Mouse (Mus musculus) lung, embryonic 14.5 days (tissue): ENCODE measurements around the gene Slc6a4. TPM values are rescaled to one million over a fixed set of nuclear protein-coding genes. Genes with fewer than 3 reads are reported as not detected.

Experiments used
- ATAC-seq: fragments of 200-750 bp; cut with Nextera tagmentation; 2 replicates; pipeline ENCODE4 v1.8.0; 2017; ENCODE audit warnings: mild to moderate bottlenecking, moderate TSS enrichment, moderate library complexity; ENCODE audit not compliant: insufficient read depth
- DNase-seq: peaks from one replicate; pipeline ENCODE4 v3.0.0-alpha.2; 2015
- H3K27ac ChIP-seq: fragments of 300-500 bp; sonication (generic); 2 replicates; pipeline ENCODE4 v1.5.1; 2014; ENCODE audit warnings: low read depth, mild to moderate bottlenecking, moderate library complexity
- H3K27me3 ChIP-seq: fragments of 300-500 bp; sonication (generic); 2 replicates; pipeline ENCODE4 v1.6.1; 2014; ENCODE audit warnings: low read length, control low read depth; ENCODE audit not compliant: insufficient read depth
- H3K36me3 ChIP-seq: fragments of 300-500 bp; sonication (generic); 2 replicates; pipeline ENCODE4 v1.6.1; 2014; ENCODE audit warnings: control low read depth; ENCODE audit not compliant: insufficient read depth
- H3K4me1 ChIP-seq: fragments of 300-500 bp; sonication (generic); 2 replicates; pipeline ENCODE4 v1.6.1; 2014; ENCODE audit warnings: antibody characterized with exemption, control low read depth; ENCODE audit not compliant: insufficient read depth
- H3K4me2 ChIP-seq: fragments of 300-500 bp; sonication (generic); 2 replicates; pipeline ENCODE4 v1.6.1; 2014; ENCODE audit warnings: mild to moderate bottlenecking
- H3K4me3 ChIP-seq: fragments of 300-500 bp; sonication (generic); 2 replicates; pipeline ENCODE4 v1.5.1; 2014; ENCODE audit warnings: low read depth, low read length
- H3K9ac ChIP-seq: fragments of 300-500 bp; sonication (generic); 2 replicates; pipeline ENCODE4 v1.6.1; 2014
- H3K9me3 ChIP-seq: fragments of 300-500 bp; sonication (generic); 2 replicates; pipeline ENCODE4 v1.6.1; 2016; ENCODE audit warnings: low read depth, low read length, control low read depth
- CTCF ChIP-seq: IDR thresholded peaks from 2 replicates; pipeline ENCODE4 v1.5.1; 2016; ENCODE audit warnings: antibody characterized with exemption, low read depth
- whole genome bisulfite sequencing: fragments of 180-500 bp; shearing (Covaris S2); extraction: QIAGEN DNeasy Blood & Tissue Kit; methylation state at CpG from one replicate; pipeline ENCODE4 v1.1.7; 2014; 5-methylcytosine and 5-hydroxymethylcytosine counted together
- polyA plus RNA-seq: library from polyadenylated mRNA; unstranded; fragments of >200 nt; fragmentation: Nextera tagmentation; extraction: Ambion mirVana; gene quantifications from 2 replicates; pipeline ENCODE4 v1.2.1, GENCODE M21; 2014

Gene Slc6a4
- polyA plus RNA-seq, 1 experiment from 2014 or later: 1.8 TPM

DNA sequence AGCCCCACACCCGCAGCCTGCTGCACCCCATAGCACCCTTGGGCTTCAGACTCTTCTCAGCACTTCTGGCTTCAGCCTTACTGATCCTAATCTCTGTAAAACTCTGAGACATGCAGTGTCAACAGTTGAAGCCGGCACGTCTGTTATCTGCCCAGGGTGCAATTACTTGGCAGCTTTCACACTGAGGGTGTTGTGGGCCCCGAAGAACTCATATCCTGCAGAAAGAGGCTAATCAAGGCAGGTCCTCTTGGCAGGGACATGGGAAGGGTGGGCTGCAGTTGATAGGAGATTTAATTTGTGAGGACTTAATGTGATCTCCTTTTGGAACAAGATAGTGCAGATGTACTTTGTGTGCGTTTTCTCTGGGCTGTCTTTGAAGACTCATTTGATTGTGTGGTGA lies 14.8 kb upstream of the Slc6a4 start:
- no peak for TF ChIP-seq CTCF
- Histone ChIP-seq H3K27me3 (no peaks in the 10 kb centered on the region), H3K4me1 (no peaks in the 10 kb centered on the region), H3K4me2 (no peak overlapping the region), H3K4me3 (no peak overlapping the region), H3K27ac (no peak overlapping the region), H3K9me3 (no peaks in the 10 kb centered on the region), H3K36me3 (peaks cover 75% of the 10 kb centered on the region), H3K9ac (no peak overlapping the region)
- DNase-seq (no peak), ATAC-seq (no peak)
- WGBS: 58% methylated on average over 5 of the region's 5 CpGs

DNA sequence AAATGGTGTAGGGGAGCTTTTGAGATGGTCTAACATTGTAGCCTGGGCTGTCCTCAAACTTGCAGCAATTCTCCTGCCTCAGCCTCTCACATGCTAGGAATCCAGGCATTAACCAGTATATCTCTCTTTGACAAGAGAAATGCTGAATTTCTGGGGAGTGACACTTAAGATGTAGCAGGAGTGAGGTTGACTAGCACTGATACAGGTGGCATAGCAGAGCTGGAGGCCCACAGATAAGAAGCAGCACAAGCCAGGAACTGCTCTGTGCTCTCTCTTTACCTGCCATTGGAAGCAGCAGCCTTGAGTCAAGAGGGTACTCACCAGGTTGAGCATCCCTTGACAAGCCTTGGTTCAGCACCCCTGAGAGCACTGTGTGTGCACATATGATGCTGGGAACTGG lies 14.2 kb upstream of the Slc6a4 start:
- peaks cover 74% of the 10 kb centered on the region for H3K36me3 ChIP-seq
- H3K27me3 ChIP-seq: no peaks in the 10 kb centered on the region
- ATAC-seq (no peak), DNase-seq (no peak)
- H3K27ac ChIP-seq: no peak overlapping the region
- no peaks in the 10 kb centered on the region for H3K9me3 ChIP-seq
- TF ChIP-seq CTCF: no peak
- H3K4me2 ChIP-seq: no peak overlapping the region
- H3K4me1 ChIP-seq: no peaks in the 10 kb centered on the region
- no peak overlapping the region for H3K4me3 ChIP-seq
- no peak overlapping the region for H3K9ac ChIP-seq

DNA sequence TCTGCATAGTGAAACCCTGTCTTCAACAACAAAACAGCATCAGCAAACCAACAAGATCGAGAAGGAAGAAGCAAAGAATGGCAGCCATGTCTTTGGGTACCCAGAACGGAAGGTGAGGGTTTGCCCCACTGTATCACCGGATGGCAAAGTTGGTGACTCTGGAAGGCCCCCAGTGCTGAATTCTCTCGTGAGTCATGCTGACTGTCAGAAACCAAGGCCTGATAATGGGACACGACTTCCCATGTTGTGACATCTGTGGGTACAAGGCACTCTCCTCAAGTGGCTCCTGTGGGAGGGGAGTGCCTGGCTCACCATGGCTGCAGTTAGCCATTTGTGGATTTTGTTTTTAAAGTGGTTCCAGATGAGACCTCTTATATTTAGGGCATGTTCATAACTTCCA lies 7.6 kb upstream of the Slc6a4 start:
- Histone ChIP-seq H3K4me2 (no peak overlapping the region), H3K9me3 (no peaks in the 10 kb centered on the region), H3K27ac (no peak overlapping the region), H3K4me3 (no peak overlapping the region), H3K4me1 (no peaks in the 10 kb centered on the region), H3K36me3 (peaks cover 30% of the 10 kb centered on the region), H3K9ac (no peak overlapping the region), H3K27me3 (no peaks in the 10 kb centered on the region; the same call in 1 of the 2 replicates)
- no peak for TF ChIP-seq CTCF
- DNase-seq (no peak), ATAC-seq (no peak)
- 64% methylated on average over 5 of the region's 5 CpGs for WGBS

DNA sequence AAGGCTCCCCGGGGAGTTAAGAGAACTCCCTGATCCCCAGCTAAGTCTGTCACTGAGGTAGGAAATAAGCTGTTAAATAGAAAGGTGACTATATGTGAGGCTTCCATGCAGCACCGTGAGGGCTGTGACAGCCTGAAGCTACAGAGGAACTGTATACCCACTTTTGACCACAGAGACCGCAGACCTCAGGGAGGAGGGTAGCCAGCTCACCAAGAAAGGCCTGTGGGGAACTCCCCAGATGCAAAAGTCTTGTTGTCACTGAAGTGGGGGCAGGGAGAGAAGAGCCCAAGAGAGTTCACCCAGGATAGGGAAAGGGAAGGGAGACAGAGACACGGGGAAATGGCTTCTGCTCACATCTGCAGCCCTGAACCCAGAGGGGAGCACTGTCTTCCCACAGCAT lies 5.5 kb upstream of the Slc6a4 start:
- H3K27me3 ChIP-seq: peaks cover 12% of the 10 kb centered on the region
- no peaks in the 10 kb centered on the region for H3K4me1 ChIP-seq
- H3K4me3 ChIP-seq: no peak overlapping the region
- H3K36me3 ChIP-seq: peaks cover 10% of the 10 kb centered on the region
- TF ChIP-seq CTCF: no peak
- no peak for ATAC-seq
- no peaks in the 10 kb centered on the region for H3K9me3 ChIP-seq
- H3K4me2 ChIP-seq: no peak overlapping the region
- no peak overlapping the region for H3K9ac ChIP-seq
- WGBS: 34% methylated on average over 4 of the region's 4 CpGs
- no peak overlapping the region for H3K27ac ChIP-seq
- DNase-seq: no peak

DNA sequence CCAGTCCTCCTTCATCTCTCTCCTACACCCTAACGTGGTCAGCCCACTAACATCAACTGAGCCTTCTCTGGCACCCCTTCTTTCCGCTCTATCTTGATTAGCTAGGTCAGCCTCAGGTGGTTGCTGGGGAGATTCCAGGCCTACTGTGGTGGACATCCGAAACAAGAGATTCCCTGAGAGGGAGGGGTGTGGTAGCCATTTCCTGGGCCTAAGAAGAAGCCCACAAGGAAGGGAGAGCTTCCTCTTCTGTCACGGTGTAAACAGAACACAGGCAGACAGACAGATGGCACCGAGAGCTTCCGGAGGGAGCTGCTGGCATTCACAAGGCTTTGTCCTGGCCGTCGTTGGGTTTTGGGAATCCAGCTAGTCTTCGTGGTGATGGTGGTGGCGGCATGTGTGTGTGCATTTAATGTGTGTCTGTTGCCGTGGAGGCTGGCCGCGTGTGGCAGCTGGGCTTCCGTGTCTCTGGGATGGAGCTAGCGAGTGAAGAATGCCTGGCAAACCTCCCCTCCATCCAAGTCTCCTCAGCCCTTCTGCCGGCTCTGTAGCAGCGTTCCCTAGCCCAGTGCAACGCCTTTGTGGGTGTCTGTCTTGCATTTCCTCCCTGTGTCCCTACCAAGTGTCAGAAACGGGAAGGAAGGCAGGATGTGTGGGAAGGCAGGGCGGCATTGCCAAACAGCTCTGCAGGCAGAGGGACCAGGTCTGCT lies 2.3 kb upstream of the Slc6a4 start:
- ATAC-seq: no peak
- H3K36me3 ChIP-seq: no peaks in the 10 kb centered on the region
- H3K27me3 ChIP-seq: peaks cover 38% of the 10 kb centered on the region
- TF ChIP-seq CTCF: no peak
- 47% methylated on average over 20 of the region's 20 CpGs for WGBS
- H3K4me1 ChIP-seq: no peaks in the 10 kb centered on the region; the same call in 1 of the 2 replicates
- no peak overlapping the region for H3K4me2 ChIP-seq
- no peaks in the 10 kb centered on the region for H3K9me3 ChIP-seq
- DNase-seq: no peak
- no peak overlapping the region for H3K4me3 ChIP-seq
- no peak overlapping the region for H3K9ac ChIP-seq
- H3K27ac ChIP-seq: no peak overlapping the region

DNA sequence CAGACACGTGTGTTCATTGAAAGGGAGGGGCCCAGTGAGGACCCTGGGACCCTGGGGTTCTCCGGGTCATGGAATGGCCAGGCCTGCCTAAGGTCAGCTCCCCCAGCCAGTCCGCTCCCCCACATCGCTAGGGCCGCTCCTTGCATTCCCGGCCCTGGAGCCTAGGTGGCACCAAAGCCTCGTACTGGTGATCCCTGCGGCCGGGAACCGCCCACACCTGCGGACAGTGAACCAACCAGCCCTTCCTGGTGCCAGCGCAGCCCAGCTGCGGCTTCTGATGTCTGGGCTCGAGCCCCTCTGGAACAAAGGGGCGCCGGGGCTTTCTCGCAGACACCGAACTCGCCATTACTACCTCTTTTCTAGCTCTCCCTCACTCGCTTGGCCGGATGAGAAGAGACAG lies 1.1 kb upstream of the Slc6a4 start:
- Histone ChIP-seq H3K4me3 (peak overlapping the region; percentile 44), H3K9ac (no peak overlapping the region; the same call in 1 of the 2 replicates), H3K9me3 (no peaks in the 10 kb centered on the region), H3K4me2 (peak overlapping the region; percentile 85), H3K4me1 (no peaks in the 10 kb centered on the region; the same call in 1 of the 2 replicates), H3K36me3 (no peaks in the 10 kb centered on the region), H3K27ac (no peak overlapping the region), H3K27me3 (peaks cover 38% of the 10 kb centered on the region)
- peak; percentile 90 for DNase-seq
- WGBS: 1% methylated on average over 21 of the region's 21 CpGs
- peak; percentile 62 for ATAC-seq
- peak; percentile 92 for TF ChIP-seq CTCF

DNA sequence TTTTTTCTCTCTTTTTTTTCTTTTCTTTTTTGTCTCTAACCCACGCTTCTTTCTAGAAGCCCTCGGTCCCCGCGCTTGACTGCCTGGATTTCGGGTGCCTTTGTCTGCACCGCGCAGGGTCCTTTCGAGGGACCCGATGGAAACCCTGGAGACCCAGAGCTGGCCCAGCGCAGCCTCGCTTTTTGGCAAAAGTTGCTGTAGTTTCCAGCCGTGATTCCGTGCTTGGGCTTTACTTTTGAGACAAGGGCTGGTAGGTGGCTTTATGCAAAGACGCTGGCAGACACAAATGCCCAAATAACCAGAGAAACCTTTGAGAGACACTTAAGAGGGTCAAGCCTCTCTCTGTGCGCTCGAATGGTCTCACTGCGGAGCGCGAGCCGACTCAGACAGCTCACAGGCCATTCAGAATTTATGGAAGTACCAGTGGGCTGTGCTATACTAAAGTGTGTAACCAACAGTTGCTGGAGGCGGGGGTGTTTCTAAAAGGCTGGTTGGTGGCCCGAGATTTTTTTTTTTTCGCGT lies 363 bp downstream of the Slc6a4 start:
- Histone ChIP-seq H3K27ac (no peak overlapping the region), H3K36me3 (no peaks in the 10 kb centered on the region), H3K9ac (peak overlapping the region; percentile 7; the same call in 1 of the 2 replicates), H3K4me1 (no peaks in the 10 kb centered on the region; the same call in 1 of the 2 replicates), H3K4me2 (peak overlapping the region; percentile 85), H3K27me3 (peaks cover 38% of the 10 kb centered on the region), H3K4me3 (peak overlapping the region; percentile 44), H3K9me3 (no peaks in the 10 kb centered on the region)
- DNase-seq: peak; percentile 40
- ATAC-seq: no peak
- TF ChIP-seq CTCF: no peak
- 8% methylated on average over 24 of the region's 24 CpGs for WGBS
